Mouse (Mus musculus) 3T3-L1 (cell line): Measurements from ENCODE around the gene Sdad1.
"Not testable (repeated sequence)": the region's sequence is repeated elsewhere in the genome, so short reads cannot be mapped to it uniquely, and the experiment has no call there.

Experiments used
- DNase-seq: peaks from one replicate; pipeline ENCODE4 v3.0.0-alpha.2; 2015; ENCODE audit warnings: low read depth, low spot score

Gene Sdad1

GRCm38 (mm10) chr5:92309681-92310511 lies at the start of gene Sdad1:
TSS of gene Sdad1 (minus strand) at chr5:92310479.
- peak; percentile 95 for DNase-seq

GRCm38 (mm10) chr5:92358767-92359455 lies 48.6 kb upstream of the Sdad1 start:
- no peak for DNase-seq

GRCm38 (mm10) chr5:92358033-92358432 lies 47.8 kb upstream of the Sdad1 start:
- peak; percentile 69 for DNase-seq

- DNase-seq = peak; percentile 17
Measured at GRCm38 (mm10) chr5:92353517-92353916, 43.2 kb upstream of the Sdad1 start.

- DNase-seq = not testable (repeated sequence)
Measured at GRCm38 (mm10) chr5:92352716-92353115, 42.4 kb upstream of the Sdad1 start.

GRCm38 (mm10) chr5:92349731-92350130 lies 39.5 kb upstream of the Sdad1 start:
- no peak for DNase-seq

GRCm38 (mm10) chr5:92348794-92349413 lies 38.6 kb upstream of the Sdad1 start, which contains the start of gene Cxcl10:
TSS of gene Cxcl10 (minus strand) at chr5:92348889.
- DNase-seq = peak; percentile 72

- no peak for DNase-seq
Measured at GRCm38 (mm10) chr5:92345006-92345405, 34.7 kb upstream of the Sdad1 start.

- DNase-seq = no peak
Measured at GRCm38 (mm10) chr5:92340606-92341005, 30.3 kb upstream of the Sdad1 start.

GRCm38 (mm10) chr5:92336743-92337142 lies 26.5 kb upstream of the Sdad1 start:
- DNase-seq = no peak

GRCm38 (mm10) chr5:92332359-92332840 lies 22.1 kb upstream of the Sdad1 start:
- peak; percentile 87 for DNase-seq

GRCm38 (mm10) chr5:92331635-92332338 lies 21.5 kb upstream of the Sdad1 start, which contains the start of gene Art3:
TSS of gene Art3 (plus strand) at chr5:92331827.
- no peak for DNase-seq

- DNase-seq = no peak
Measured at GRCm38 (mm10) chr5:92331122-92331521, 20.8 kb upstream of the Sdad1 start.

GRCm38 (mm10) chr5:92327929-92328328 lies 17.6 kb upstream of the Sdad1 start, which contains the start of gene Cxcl9:
TSS of gene Cxcl9 (minus strand) at chr5:92328079.
- no peak for DNase-seq

GRCm38 (mm10) chr5:92327367-92327766 lies 17.1 kb upstream of the Sdad1 start:
- no peak for DNase-seq

GRCm38 (mm10) chr5:92323264-92323663 lies 13.0 kb upstream of the Sdad1 start:
- peak; percentile 71 for DNase-seq

GRCm38 (mm10) chr5:92322612-92323011 lies 12.3 kb upstream of the Sdad1 start:
- DNase-seq = no peak

GRCm38 (mm10) chr5:92321631-92322400 lies 11.5 kb upstream of the Sdad1 start:
- no peak for DNase-seq

- DNase-seq = no peak
Measured at GRCm38 (mm10) chr5:92318596-92318995, 8.3 kb upstream of the Sdad1 start.

GRCm38 (mm10) chr5:92318119-92318518 lies 7.8 kb upstream of the Sdad1 start:
- DNase-seq = no peak

- no peak for DNase-seq
Measured at GRCm38 (mm10) chr5:92313776-92314175, 3.5 kb upstream of the Sdad1 start.
